Mouse (Mus musculus) liver, embryonic 11.5 days (tissue): Measurements from ENCODE around the gene Alkbh7. TPM values are rescaled to one million over a fixed set of nuclear protein-coding genes. Genes with fewer than 3 reads are reported as not detected.
A peak's percentile ranks its signal among the peaks of the same experiment; 100 is the strongest.

ENCODE experiments used
- ATAC-seq: fragments of 200-750 bp; cut with Nextera tagmentation; replicated peaks from 2 replicates; pipeline ENCODE4 v1.8.0; 2017; ENCODE audit warnings: moderate number of reproducible peaks, mild to moderate bottlenecking, moderate TSS enrichment, moderate library complexity; ENCODE audit not compliant: low FRiP score
- DNase-seq: peaks from one replicate; pipeline ENCODE4 v3.0.0-alpha.2; 2017; ENCODE audit warnings: low spot score
- H3K27ac ChIP-seq: fragments of 300-500 bp; sonication (generic); 2 replicates; pipeline ENCODE4 v1.5.1; 2014; ENCODE audit warnings: mild to moderate bottlenecking, low read depth, low read length, control low read depth
- H3K27me3 ChIP-seq: fragments of 300-500 bp; sonication (generic); replicated peaks from 2 replicates; pipeline ENCODE4 v1.6.1; 2014; ENCODE audit warnings: low read length, mixed read lengths; ENCODE audit not compliant: control insufficient read depth, insufficient read depth
- H3K36me3 ChIP-seq: fragments of 300-500 bp; sonication (generic); 2 replicates; pipeline ENCODE4 v1.6.1; 2014; ENCODE audit warnings: mild to moderate bottlenecking, low read length, moderate library complexity, mixed read lengths; ENCODE audit not compliant: control insufficient read depth, insufficient read depth
- H3K4me1 ChIP-seq: fragments of 300-500 bp; sonication (generic); replicated peaks from 2 replicates; pipeline ENCODE4 v1.6.1; 2014; ENCODE audit warnings: low read length, mixed read lengths; ENCODE audit not compliant: control insufficient read depth, insufficient read depth
- H3K4me2 ChIP-seq: fragments of 300-500 bp; sonication (generic); 2 replicates; pipeline ENCODE4 v1.6.1; 2014; ENCODE audit warnings: mild to moderate bottlenecking, control low read depth, moderate library complexity
- H3K4me3 ChIP-seq: fragments of 300-500 bp; sonication (generic); 2 replicates; pipeline ENCODE4 v1.5.1; 2014; ENCODE audit warnings: low read depth, low read length, control low read depth
- H3K9ac ChIP-seq: fragments of 300-500 bp; sonication (generic); 2 replicates; pipeline ENCODE4 v1.6.1; 2014; ENCODE audit warnings: low read depth, low read length, control low read depth
- H3K9me3 ChIP-seq: fragments of 300-500 bp; sonication (generic); 2 replicates; pipeline ENCODE4 v1.6.1; 2016; ENCODE audit warnings: low read length, inconsistent platforms, mixed read lengths; ENCODE audit not compliant: control insufficient read depth
- WGBS: fragments of 180-500 bp; shearing (Covaris S2); extraction: QIAGEN DNeasy Blood & Tissue Kit; methylation state at CpG from one replicate; pipeline ENCODE4 v1.1.7; 2014; 5-methylcytosine and 5-hydroxymethylcytosine counted together
- polyA plus RNA-seq: library from polyadenylated mRNA; unstranded; fragments of >200 nt; fragmentation: Nextera tagmentation; extraction: Ambion mirVana; gene quantifications from 2 replicates; pipeline ENCODE4 v1.2.1, GENCODE M21; 2014

Alkbh7 gene
- 36.3 and 39.9 TPM in 2 replicates for polyA plus RNA-seq

- Histone ChIP-seq H3K4me2 (peak within 1 kb of the TSS; percentile 88), H3K9ac (peak within 1 kb of the TSS; percentile 73), H3K27ac (peak within 1 kb of the TSS; percentile 48; the same call in 1 of the 2 replicates), H3K9me3 (no peaks in the 10 kb centered on the region), H3K4me3 (peak within 1 kb of the TSS; percentile 84), H3K36me3 (peaks cover 42% of the 10 kb centered on the region), H3K4me1 (peaks cover 17% of the 10 kb centered on the region), H3K27me3 (no peaks in the 10 kb centered on the region)
- peak; percentile 99 for ATAC-seq
- DNase-seq = peak; percentile 88
- under 1% methylated on average over 38 of the region's 38 CpGs for WGBS
Measured at GRCm38 (mm10) chr17:56997029-56997667, at the start of gene Alkbh7. TSS of gene Alkbh7 (plus strand) at chr17:56997339.

DNA sequence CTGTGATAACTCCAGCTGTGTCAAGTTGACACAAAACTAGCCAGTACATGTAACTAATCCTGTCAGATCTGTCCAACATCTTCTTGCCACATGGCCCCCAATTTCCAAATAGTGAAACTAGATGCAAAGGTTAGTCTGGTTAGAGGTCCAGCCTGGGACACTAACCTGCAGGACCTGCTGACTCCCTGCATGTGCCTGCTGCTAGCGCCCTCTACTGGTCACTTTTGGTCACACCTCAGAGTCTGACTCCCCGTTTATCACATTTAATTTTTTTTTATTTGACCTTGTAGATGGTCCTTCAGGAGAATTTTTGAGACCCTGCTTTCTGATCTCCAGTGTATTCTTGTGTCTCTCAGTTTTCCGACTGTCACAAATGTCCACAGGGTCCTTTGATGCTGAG lies 46.2 kb upstream of the Alkbh7 start:
- Histone ChIP-seq H3K27me3 (no peaks in the 10 kb centered on the region; the same call in none of the 2 replicates), H3K4me2 (no peak overlapping the region), H3K9ac (no peak overlapping the region), H3K4me1 (no peaks in the 10 kb centered on the region), H3K27ac (no peak overlapping the region), H3K4me3 (no peak overlapping the region), H3K9me3 (no peaks in the 10 kb centered on the region), H3K36me3 (no peaks in the 10 kb centered on the region)
- peak; percentile 40 for DNase-seq
- 11% methylated on average over 3 of the region's 3 CpGs for WGBS
- ATAC-seq = 0 out of 2 replicates have a peak, but pooled peaks have one; percentile 51

DNA sequence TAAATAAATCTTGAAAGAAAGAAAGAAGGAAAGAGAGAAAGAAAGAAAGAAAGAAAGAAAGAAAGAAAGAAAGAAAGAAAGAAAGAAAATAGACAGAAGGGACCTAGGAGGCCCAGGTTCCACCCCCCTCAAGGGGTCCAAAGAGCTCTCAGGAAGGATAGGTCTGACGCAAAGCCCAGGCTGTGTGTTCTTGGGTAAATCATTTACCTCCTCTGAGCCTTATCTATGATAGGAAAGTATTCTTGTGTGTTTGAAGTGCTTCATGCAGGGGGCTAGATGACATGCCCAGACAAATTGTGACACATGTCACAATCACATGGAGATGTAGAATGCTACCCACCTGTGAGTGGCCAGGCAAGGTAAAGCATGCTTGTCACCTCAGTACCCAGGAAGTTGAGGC lies 44.5 kb upstream of the Alkbh7 start:
- no peak overlapping the region for H3K4me3 ChIP-seq
- DNase-seq (peak; percentile 3), ATAC-seq (no peak)
- H3K27me3 ChIP-seq = no peaks in the 10 kb centered on the region; the same call in none of the 2 replicates
- no peaks in the 10 kb centered on the region for H3K36me3 ChIP-seq
- no peaks in the 10 kb centered on the region for H3K9me3 ChIP-seq
- peaks cover 4% of the 10 kb centered on the region for H3K4me1 ChIP-seq
- WGBS = 74% methylated on average over 1 of the region's 1 CpGs
- no peak overlapping the region for H3K9ac ChIP-seq
- no peak overlapping the region for H3K27ac ChIP-seq
- H3K4me2 ChIP-seq = no peak overlapping the region

DNA sequence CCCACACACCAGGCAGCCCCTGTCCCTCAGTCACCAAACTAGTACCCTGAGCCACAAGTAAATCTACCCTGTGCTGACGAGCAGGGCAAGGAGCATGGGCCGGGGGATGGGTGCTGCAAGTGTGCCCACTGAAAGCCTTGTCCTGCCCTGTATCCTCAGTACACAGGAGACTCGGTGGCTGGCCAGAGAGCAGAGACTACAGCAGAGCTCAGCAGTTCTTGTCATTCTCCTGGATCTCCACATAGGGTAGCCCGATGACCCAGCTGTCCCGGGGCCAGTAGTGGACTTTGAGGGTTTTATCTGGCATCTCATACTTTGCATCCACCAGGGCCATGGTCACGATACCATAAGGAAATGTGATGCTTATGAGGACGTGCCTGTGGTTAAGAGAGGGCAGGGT lies 42.3 kb upstream of the Alkbh7 start:
- H3K27me3 ChIP-seq = no peaks in the 10 kb centered on the region; the same call in none of the 2 replicates
- H3K4me2 ChIP-seq = no peak overlapping the region
- H3K27ac ChIP-seq = no peak overlapping the region
- peaks cover 12% of the 10 kb centered on the region for H3K4me1 ChIP-seq
- WGBS = 68% methylated on average over 7 of the region's 7 CpGs
- DNase-seq (no peak), ATAC-seq (no peak)
- H3K4me3 ChIP-seq = no peak overlapping the region
- no peak overlapping the region for H3K9ac ChIP-seq
- no peaks in the 10 kb centered on the region for H3K9me3 ChIP-seq
- no peaks in the 10 kb centered on the region for H3K36me3 ChIP-seq

DNA sequence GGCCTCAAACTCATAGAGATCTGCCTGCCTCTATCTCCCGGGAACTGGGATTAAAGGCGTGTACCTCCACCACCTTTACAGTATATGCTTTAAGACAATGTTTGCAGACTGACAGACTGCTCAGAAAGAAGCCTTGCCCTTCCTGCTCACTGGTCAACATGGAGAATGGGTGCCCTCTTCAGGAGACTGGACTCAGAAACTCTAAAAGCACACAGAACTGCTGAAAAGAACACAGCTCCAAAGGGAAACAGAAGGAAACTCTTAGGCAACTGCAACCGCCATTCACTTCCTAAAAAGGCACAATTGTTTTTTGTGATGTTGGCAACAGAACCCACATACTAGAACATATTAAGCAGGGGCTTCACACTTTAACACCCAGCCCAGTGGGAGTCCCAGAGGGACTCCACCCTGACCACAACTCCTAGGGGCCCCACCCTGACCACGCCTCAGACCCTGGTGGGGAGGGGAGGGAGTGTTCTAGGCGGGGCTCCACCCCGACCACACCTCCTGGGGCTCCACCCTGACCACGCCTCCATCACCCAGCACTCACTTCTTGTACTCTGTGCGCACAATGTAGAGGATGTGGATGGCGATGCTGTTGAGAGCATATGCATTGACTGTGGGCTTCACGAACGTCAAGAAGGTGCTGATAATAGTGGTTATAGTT lies 39.2 kb upstream of the Alkbh7 start:
- H3K4me3 ChIP-seq = 0 out of 2 replicates have a peak overlapping the region, but pooled peaks have one; percentile 3
- H3K9me3 ChIP-seq = no peaks in the 10 kb centered on the region
- H3K27ac ChIP-seq = peak overlapping the region; percentile 6; the same call in 1 of the 2 replicates
- 0 out of 2 replicates have a peak overlapping the region, but pooled peaks have one; percentile 34 for H3K9ac ChIP-seq
- DNase-seq = peak; percentile 66
- WGBS = 17% methylated on average over 11 of the region's 11 CpGs
- H3K4me1 ChIP-seq = peaks cover 12% of the 10 kb centered on the region
- peak; percentile 98 for ATAC-seq
- peak overlapping the region; percentile 24 for H3K4me2 ChIP-seq
- H3K36me3 ChIP-seq = no peaks in the 10 kb centered on the region
- H3K27me3 ChIP-seq = no peaks in the 10 kb centered on the region; the same call in none of the 2 replicates

- no peak overlapping the region for H3K27ac ChIP-seq
- DNase-seq = no peak
- H3K4me1 ChIP-seq = peaks cover 12% of the 10 kb centered on the region
- WGBS = 69% methylated on average over 4 of the region's 4 CpGs
- H3K9me3 ChIP-seq = no peaks in the 10 kb centered on the region
- no peak overlapping the region for H3K4me3 ChIP-seq
- no peak overlapping the region; the same call in 1 of the 2 replicates for H3K4me2 ChIP-seq
- H3K36me3 ChIP-seq = no peaks in the 10 kb centered on the region
- no peaks in the 10 kb centered on the region; the same call in none of the 2 replicates for H3K27me3 ChIP-seq
- no peak overlapping the region for H3K9ac ChIP-seq
- no peak for ATAC-seq
Measured at GRCm38 (mm10) chr17:56958667-56959066, 38.5 kb upstream of the Alkbh7 start.

DNA sequence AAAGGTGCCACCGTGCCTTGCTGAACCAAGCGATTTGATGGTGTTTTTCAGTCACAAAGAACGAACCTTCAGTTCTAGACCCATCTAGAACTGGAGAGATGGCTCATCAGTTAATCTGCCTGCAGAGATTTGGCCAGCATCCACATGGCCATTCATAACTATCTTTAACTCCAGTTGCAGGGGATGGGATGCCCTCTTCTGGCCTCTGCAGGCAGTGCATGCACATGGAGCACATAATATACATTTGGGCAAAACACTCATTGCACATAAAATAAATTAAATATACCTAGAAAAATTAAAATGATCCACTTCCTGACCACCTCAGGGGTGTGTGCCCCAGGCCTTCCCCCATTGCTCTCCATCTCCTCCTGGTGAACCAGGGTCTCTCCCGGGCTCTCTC lies 35.3 kb upstream of the Alkbh7 start:
- no peaks in the 10 kb centered on the region for H3K36me3 ChIP-seq
- no peaks in the 10 kb centered on the region for H3K27me3 ChIP-seq
- no peak overlapping the region for H3K4me2 ChIP-seq
- ATAC-seq (no peak), DNase-seq (no peak)
- no peak overlapping the region for H3K4me3 ChIP-seq
- H3K9ac ChIP-seq = no peak overlapping the region
- no peaks in the 10 kb centered on the region for H3K9me3 ChIP-seq
- no peak overlapping the region for H3K27ac ChIP-seq
- WGBS = 84% methylated on average over 4 of the region's 4 CpGs
- H3K4me1 ChIP-seq = peaks cover 12% of the 10 kb centered on the region

GRCm38 (mm10) chr17:56962642-56963405 lies 34.3 kb upstream of the Alkbh7 start:
- Histone ChIP-seq H3K4me2 (no peak overlapping the region), H3K27me3 (no peaks in the 10 kb centered on the region), H3K4me1 (peaks cover 7% of the 10 kb centered on the region), H3K9me3 (no peaks in the 10 kb centered on the region), H3K27ac (no peak overlapping the region), H3K36me3 (no peaks in the 10 kb centered on the region), H3K9ac (no peak overlapping the region), H3K4me3 (no peak overlapping the region)
- ATAC-seq (no peak), DNase-seq (no peak)
- 72% methylated on average over 5 of the region's 5 CpGs for WGBS
